Mouse (Mus musculus) left cerebral cortex, adult 18-20 months (tissue): ENCODE measurements at regions not wholly inside any gene's neighbourhood (a gene's known extent, or its start where the extent isn't known, plus 50 kb on each side); places are given as distances from the start of the nearest gene placed in this dataset.
A peak's percentile ranks its signal among the peaks of the same experiment; 100 is the strongest.
"Not testable (repeated sequence)": the region's sequence is repeated elsewhere in the genome, so short reads cannot be mapped to it uniquely, and the experiment has no call there.

Experiments used
- DNase-seq, 2 experiments: peaks; one replicate each; pipeline ENCODE4 v3.0.0; 2021 to 2022; ENCODE audit warnings: low spot score in 2 of 2, mixed read lengths in 1 of 2

DNA sequence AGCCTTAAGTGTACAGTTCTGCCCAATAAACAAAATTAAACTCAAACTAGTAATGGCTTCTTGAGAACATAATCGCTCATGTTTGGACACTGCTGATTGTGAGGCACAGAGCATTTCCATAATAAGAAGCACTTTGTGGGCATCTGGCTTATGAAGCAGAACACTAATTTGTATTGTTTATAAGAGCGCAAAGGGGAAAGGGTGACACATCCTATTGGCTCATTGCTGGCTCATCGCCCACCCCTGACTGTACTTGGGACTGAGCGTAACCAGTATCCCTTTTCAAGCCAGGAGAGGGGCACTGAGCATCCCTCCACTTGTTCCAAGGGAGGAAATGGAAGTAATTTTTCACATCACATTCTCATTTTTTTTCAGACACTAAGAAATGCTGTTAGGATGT, 288.0 kb downstream of the Sfmbt2 start:
- DNase-seq: peak; percentile 2 to 24

DNA sequence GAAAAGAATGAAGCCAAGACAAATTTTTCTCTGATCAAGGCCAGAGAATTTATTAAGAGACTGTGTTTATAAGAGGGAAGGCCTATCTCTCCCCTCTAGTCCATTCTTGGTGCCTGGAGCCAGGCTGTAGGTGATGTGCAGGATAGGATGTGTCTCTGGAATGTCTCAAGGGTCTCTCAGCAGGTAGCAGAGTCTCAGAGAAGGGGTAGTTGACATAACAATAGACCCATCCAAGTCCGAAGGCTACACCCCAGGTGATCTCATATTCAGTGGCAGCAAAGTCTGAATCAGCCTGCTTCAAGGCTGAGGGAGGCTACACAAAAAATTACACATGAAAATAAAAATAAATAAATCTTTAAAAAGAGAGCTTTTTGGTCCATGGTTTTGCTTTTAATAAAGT, 297.6 kb downstream of the Sfmbt2 start:
- not testable (repeated sequence) for DNase-seq

DNA sequence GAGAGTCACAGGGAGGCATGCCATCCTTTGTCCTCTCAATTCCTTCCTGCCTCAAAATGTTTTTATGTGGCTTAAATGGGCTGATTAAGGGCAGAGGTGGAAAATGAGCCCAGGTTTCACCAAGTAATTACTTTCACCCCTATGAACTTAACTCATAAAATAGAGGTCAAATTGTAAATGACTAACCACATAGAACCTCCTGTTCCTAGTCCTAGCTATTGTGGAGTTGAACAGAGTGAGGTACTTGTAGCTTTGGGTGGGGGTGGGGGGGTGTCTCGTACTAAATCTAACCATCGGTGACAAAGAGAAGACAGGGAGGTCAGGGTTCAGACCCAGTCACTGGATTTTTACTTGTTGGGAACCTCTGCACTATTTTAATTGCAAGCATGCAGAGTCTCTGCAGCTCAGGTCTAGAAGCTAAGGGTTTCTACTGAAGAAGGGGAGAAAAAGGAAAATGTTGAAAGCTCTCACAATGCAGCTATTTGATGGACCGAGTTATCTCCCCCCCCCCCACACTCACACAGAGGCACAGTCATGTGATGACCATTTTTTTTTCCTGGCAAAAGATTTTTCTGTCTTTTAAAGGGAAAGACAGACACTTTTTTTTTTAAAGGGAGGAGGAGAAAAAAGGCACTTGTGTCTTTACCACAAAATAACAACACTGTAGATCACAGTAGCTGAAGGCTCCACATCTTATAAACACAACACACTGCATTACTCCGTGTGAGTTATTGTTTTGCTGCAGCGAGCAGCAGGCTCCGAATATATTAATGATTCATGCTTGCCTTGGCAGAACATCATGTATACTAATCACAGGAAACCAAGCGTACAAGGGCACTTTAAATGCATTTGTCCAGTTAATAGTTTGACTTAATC, 300.4 kb downstream of the Sfmbt2 start:
- no peak for DNase-seq

DNA sequence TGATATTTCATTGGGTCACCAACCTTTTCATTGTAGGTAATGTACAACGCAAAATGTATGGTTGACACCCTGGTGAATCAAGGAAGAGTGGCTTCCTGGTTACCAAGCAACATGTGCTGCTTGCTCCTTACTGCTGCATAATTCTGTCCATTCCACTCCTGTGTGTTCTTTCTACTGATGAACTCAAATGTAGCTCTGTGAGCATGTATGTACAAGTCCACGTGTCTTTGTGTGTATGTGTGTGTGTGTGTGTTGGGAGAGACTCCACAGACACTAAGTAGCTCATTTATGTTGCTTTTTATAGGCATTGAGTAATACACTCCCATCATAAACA, 301.0 kb downstream of the Sfmbt2 start:
- DNase-seq: no peak

DNA sequence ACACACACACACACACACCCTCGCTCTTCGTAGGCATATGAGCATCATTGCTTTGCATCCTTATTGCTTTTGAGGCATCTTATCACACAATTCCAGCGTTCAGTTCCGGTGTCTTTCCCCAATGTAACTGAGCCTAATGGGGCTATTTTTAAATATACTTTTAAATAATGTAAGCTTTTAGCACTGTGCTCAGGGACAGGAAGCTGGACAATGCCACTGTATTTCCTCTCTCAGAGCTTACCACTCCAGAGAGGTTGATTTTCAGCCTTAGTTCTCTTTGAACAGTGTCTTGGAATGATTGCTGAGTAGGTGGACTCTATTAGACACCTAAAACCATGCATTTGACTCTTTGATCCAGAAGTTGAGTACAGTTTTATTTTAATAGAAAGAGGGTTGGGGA, 301.9 kb downstream of the Sfmbt2 start:
- DNase-seq: no peak

DNA sequence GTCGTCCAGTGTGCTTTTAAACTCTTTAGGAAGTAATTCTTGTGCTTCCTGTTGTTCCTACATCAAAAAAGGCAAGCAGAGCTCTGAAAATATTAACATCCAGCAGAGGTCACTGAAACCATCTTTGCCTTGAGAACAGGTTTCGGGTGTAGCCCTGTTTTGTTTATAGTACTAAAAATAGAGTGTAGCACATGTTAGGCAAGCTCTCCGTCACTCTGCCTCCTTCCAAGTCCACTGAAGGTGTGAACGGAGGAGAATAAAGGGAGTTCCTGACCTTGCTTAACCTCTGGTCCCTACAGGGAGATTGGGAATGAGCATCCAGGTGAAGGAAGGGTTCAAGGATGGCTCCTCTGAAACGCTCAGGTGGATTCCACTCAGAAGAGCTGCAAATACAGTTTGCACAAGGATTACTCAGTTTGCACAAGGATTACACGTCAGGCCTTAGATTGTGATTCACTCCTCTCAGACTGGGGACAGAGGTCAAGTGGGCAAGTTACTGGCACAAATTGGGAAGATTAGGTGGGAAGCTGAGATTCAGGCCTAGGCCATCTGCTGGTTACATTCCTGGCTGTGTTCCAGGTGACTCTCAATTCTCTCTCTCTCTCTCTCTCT, 304.5 kb downstream of the Sfmbt2 start:
- DNase-seq: no peak

DNA sequence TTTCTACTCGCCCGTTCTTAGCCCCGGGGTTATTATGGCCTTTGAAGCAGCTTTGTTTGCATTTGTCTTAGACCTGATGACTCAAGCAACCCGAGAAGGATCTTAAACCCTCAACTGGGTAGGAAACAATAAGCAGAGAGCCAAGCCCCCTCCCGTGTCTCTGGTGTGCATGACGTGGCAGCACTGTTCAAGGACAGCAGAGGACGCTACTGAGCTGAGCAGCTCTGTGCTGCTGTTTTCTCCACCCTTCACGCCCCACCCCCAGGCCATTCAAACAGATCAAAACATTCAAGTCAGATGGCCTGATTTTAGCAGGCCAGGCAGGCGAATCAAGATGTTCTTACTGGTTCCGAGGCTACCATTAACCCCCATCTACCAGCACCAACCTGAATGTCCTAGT, 331.1 kb downstream of the Sfmbt2 start:
- peak; percentile 10 to 24 for DNase-seq

DNA sequence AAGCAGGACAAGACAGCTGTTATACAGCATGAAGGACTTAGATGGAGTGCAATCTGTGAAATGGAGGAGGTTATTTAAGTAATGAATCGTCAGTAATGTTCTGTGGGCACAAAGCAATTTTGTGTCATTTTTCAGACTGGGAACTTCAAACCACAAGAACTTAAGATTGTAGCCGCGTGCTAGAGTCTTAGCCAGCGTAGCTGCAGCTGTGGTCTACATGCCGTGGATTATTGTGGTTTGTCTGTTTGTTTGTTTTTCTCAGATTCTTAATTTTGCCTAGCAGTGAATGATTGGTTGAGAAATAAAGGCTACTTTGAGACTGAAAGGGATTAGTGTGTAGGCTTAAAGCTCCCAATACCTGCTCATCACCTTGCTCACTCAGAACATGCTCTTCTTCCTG, 348.1 kb downstream of the Sfmbt2 start:
- no peak for DNase-seq

DNA sequence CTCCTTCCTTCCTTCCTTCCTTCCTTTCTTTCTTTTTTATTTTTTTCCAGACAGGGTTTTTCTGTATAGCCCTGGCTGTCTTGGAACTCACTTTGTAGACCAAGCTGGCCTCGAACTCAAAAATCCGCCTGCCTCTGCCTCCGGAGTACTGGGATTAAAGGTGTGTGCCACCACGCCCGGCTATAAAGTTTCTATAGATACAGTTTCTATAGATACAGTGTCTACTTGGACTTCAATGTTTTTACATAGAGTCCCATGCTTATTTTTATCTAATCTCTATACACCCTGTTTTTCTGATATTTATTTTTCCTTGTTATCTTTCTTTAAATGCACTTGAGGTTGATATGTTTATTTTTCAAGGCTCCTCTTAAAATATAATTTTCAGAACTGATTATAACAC, 364.0 kb downstream of the Sfmbt2 start:
- not testable (repeated sequence) for DNase-seq

DNA sequence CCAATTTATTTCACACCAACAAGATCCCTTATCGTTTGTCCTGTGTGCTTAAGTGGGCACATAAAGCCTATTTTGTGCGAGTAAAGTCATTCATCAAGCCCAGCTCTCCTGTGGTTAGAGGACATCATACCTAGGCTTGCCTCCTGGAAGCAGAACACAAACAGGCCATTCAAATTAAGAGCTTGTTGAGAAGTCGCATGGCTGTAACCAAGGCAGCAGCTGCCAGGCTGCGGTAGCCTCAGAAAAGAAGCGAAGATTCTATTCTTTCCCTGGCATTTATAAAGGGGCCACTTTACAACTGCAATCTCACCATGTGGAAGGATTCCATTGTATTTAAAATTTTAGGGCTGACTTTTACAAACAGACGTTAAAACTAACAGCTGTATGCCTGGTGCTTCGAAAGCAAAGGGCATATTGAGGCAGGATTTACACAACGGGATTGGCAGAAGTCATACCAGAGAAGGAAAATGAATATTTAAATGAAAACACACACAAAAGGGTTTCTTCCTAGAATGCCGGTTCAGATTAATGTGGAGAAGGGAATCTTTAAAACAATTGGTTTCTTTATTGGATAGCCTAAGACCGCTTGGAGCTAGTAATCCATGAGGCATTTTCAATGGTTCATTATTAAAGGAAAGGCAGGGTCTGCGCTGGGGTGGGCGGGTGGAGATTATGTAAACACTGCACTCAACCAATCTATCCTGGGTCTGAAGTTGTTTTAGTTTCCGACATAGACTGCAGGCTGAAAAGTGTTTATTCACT, 366.6 kb downstream of the Sfmbt2 start:
- no peak for DNase-seq

DNA sequence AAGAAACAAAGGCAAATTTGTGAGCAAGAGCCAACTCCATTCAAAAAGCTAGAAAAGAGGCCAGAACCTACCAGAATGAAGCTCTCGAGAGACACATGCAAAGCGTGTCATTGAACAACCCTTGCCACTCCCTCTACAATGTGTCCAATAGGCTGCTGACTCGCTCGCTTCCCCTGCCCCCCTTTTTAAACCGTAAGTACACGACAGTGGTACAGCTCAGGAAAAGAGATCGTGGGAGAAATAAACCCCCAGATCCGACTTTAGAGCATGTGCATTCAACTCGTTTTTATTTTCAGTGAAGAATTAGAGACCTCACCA, 367.1 kb downstream of the Sfmbt2 start:
- DNase-seq: peak in 1 of 2 experiments; percentile 8

DNA sequence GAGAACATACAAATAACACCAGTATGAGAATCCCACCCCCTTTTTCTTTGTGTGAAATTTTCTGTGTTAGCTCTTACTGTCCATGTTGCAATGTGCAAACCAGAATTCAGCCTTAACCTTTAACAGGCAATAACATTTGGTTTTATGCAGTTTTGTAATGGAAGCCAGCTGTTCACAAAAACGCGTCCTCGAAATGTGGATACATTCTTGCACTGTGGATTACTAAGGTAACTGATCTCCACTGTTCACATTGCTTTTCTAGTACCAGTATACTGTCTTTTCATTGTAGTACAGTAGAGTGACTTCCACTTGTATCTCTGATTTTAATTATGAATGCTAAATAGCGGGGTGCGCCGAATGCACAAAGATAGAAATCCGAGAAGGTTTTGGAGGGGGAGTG, 374.8 kb downstream of the Sfmbt2 start:
- no peak for DNase-seq

DNA sequence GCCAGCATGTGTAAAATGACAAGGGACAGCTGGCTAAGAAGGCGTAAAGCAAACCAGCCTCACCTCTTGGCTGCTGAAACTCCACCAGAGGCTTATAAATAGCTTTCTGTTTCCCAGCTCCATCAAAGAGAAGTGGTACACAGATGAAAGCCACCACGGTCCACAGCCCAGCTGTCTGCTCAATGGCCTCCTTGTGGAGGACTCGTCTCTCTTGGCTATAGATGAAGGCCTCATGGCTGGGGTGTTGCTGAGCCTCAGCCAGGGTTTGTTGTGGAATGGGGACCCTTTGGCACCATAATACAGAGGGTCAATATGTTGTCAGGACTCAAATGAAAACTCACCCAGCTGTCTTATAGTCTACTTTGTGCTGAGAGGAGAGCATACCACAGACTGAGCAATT, 385.1 kb downstream of the Sfmbt2 start:
- peak; percentile 24 to 46 for DNase-seq

DNA sequence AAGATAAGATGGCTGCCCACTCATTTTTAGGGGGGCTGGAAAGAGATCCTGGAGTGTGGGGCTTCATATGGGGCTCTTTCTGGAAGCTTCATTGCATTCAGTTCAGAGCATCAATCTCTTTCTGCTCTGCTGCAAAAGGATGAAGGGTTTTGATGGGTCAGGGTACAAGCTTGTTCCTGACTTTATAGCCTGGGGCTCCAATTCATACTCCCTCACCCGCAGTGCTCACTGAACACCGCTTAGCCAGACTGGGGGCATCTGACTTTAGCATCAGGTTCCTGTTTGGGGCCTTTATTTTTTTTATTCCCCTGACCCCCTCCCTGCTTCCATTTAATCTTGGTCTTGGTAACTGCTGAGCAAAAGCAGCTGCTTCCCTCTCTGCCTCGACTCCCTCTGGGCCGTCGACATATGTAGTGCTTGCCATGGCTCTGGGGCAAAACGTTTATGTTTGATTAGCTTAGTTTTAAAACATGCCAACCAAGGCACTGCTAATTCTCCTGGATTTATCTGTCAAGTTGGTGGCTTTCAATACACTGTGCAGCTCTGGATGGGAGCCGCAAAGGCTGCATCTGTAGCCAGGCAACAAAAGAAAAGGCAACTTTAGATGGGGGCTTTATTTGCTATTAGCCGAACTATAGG, 387.0 kb downstream of the Sfmbt2 start:
- no peak for DNase-seq

DNA sequence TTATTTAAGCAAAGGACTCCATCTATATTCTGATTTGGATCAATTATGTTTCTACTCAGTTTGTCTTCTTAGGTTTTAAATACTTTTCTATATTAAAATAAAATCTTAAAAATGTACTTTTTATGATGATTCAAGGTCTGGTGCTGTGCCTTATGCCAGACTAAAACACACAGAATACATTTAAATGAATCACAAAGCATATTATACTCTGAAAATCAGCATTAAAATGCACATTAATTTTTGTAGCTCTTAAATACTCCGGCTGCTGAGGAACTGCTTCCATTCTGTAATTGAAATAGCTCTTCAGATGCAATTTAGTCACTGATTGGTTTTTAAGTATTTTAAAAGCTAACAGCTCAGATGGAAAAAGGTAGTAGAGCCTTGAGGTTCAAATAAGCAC, 387.6 kb downstream of the Sfmbt2 start:
- no peak for DNase-seq

DNA sequence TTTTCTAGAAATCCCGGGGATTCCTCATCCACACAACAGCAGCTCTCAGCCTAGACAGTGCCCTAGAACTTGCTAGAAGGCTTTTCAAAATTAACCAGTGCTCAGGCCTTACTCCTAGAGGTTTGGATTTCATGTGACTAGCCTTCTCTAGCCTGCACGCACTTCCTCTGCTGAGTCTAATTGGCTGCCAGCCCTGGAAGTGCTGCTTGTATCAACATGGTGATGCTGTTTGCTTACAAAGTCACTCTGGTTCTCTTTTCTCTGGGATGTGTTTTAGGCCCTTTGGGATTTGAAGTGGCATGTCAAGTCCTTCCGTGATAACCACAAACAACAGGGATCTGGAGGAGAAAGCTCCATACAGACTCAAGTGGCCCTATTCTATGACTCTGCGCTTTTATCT, 391.9 kb downstream of the Sfmbt2 start:
- no peak for DNase-seq

DNA sequence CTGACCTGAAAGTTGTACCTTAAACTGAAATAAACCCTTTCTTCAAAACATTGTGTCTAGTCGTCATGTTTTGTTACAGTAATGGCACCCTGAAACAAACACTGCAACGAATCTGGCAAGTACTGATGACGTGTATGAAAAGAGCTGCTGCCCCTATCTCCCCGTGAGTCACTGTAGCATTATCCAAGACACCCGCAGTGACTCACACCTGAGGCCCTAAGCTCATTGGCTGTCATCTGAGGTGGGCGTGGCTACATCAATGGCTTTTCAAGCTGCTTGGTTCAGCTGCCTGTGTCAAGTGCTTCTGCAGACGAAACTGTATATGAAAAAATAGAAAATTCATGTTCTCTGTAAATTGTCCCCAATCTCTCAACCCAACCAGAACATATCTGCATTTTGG, 388.8 kb upstream of the Prkcq start:
- DNase-seq: no peak

DNA sequence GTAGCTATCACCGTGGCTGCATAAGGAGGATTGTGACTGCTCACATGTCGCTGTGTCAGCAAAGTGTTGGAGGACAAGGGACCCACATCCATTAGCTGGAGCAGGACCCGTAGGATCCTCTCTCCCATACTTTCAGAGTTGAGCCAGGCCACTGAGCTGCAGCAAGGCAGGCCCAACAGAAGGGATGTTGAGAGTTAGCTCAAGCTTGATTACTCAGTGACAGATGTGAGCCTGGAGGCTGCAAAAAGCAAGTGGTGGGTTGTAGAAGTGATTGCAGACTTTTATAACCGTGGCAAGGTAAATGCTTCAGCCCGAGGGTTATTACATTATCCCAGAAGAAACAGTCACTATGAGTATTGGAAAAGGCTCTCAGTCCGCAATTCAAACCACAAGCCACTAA, 388.3 kb upstream of the Prkcq start:
- DNase-seq: no peak

DNA sequence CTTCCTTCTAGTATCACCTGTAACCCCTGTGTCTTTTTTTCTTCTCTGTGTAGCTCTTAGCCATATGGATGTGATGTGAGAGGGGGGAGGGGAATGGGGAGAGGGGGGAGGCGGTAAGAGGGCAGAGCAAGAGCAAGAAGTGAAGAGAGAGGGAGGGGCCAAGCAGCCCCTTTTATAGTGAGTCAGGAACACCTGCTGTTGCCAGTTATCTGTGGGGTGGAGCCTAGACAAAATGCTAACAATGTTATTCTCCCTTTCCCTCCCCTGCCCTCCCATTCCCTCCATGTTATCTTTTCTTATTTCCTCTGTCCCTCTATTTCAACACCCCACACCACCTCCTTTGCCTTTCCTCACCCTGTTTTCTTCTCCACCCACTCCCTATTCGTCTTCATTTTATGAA, 387.6 kb upstream of the Prkcq start:
- DNase-seq: no peak

DNA sequence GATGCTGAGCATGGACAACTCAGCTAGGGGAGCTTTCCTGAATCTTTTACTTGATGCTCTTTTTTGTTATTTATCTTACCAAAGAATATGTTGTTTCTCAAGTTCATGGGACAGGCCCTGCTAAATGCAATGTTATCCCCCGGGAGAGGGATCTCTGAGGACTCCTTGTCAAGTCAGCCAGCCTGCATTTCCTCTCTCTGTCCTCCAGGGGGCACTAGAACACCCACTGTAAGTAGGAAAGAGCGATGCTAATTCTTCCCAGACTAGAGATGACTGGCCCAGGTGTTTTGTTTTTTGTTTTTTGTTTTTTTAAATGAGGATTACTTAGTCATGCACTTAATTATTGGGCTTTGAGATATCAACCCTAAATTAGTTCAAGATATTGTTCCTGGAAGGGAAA, 386.8 kb upstream of the Prkcq start:
- DNase-seq: peak; percentile 40 to 74

DNA sequence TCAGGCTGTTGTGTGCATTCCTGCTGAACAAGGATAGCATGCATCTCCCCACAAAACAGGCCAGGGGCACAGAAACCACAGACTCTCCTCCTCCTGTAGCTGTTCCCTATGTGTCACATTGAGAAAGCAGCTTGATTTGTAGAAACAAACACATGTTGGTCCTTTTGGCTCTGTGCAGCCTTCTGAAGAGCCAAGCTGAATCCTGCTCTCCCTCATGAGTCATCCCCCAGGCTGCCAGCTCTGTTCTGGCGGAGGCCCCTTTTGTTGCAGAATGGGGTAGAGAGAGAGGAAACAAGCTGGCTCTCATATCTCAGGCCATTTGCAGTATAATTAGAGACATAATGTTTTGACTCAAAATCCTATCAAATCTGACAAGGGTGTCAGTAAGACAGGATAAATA, 383.4 kb upstream of the Prkcq start:
- DNase-seq: peak; percentile 64 to 75

DNA sequence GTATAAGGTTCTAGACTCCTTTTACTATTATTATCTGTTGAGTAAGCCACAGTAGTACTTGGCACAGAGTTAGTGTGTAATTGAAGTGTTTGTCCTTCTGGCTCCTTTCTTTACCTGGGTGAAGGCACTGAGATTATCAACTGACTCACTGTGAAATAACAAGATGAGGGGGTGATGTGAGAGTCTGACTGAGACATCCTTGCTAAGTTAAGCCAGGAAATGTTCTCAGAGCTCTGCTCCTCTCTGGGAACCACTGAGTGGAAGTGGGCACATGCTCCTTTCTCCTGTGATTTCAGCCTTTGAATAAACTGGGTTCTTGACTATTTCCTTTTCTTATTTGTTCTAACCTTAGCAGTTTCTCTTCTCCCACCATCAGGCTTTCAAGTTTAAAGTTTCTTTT, 380.7 kb upstream of the Prkcq start:
- DNase-seq: no peak
